Comparison of ENCODE assay signal across 9 mouse cellular contexts in genomic region chr11:74610545-74611176, GRCm38 (mm10). TPM values are rescaled to one million over a fixed set of nuclear protein-coding genes. Genes with fewer than 3 reads are reported as not detected.
DNase-seq lines count a peak whose midpoint lies in the region; ATAC-seq and TF ChIP-seq lines count a peak whose summit lies in the region.
"Had no signal": no experiment of that assay in that cellular context is flagged by ENCODE, and none has a peak within 500 bp of the region (broad histone marks: within the 10 kb centered on the region; RNA-seq: fewer than 3 reads in every experiment).

Gene Rap1gap2, minus strand, starts transcription at chr11:74610915.

- ATAC-seq in frontal cortex, adult (ENCODE audit: low TSS enrichment), result peak; percentile 64
- no peak for ATAC-seq in embryonic facial prominence, embryonic 12.5 days (ENCODE audit: insufficient number of reproducible peaks, insufficient read depth, low FRiP score, low TSS enrichment)
- ATAC-seq in neural tube, embryonic 13.5 days (ENCODE audit: low read depth), result peak; percentile 59; the same call in 1 of the 2 replicates

- H3K27me3 ChIP-seq in ES-Bruce4 (ENCODE audit: control insufficient read depth, insufficient read depth, low read length, poor library complexity, severe bottlenecking), result no peaks in the 10 kb centered on the region
- peaks cover 48% of the 10 kb centered on the region for H3K27me3 ChIP-seq in embryonic facial prominence, embryonic 12.5 days
- peaks cover 68% of the 10 kb centered on the region for H3K27me3 ChIP-seq in limb, embryonic 10.5 days (ENCODE audit: low read depth, poor library complexity, severe bottlenecking)
- peaks cover 75% of the 10 kb centered on the region for H3K27me3 ChIP-seq in neural tube, embryonic 13.5 days

- H3K9ac ChIP-seq in ES-Bruce4 (ENCODE audit: low read depth, poor library complexity, severe bottlenecking), result peak within 1 kb of the TSS; percentile 94
- 0 out of 2 replicates have a peak within 1 kb of the TSS, but pooled peaks have one; percentile 17 for H3K9ac ChIP-seq in embryonic facial prominence, embryonic 12.5 days
- H3K9ac ChIP-seq in neural tube, embryonic 13.5 days, result peak within 1 kb of the TSS; percentile 62

- TF ChIP-seq EP300 in ES-Bruce4 (IDR thresholded peaks at IDR 0.05; ENCODE audit: insufficient read depth, low read depth, low read length), result no peak

- no peaks in the 10 kb centered on the region for H3K36me3 ChIP-seq in ES-Bruce4 (ENCODE audit: control insufficient read depth, insufficient read depth, low read length, poor library complexity, severe bottlenecking)
- H3K36me3 ChIP-seq in embryonic facial prominence, embryonic 12.5 days, result no peaks in the 10 kb centered on the region
- no peaks in the 10 kb centered on the region for H3K36me3 ChIP-seq in limb, embryonic 10.5 days
- H3K36me3 ChIP-seq in neural tube, embryonic 13.5 days, result no peaks in the 10 kb centered on the region

- no peak for TF ChIP-seq CTCF in ES-Bruce4 (IDR thresholded peaks at IDR 0.05; ENCODE audit: low read depth, low read length)

- H3K27ac ChIP-seq in ES-Bruce4 (ENCODE audit: insufficient read depth, low read length), result peak within 1 kb of the TSS; percentile 92
- H3K27ac ChIP-seq in embryonic facial prominence, embryonic 12.5 days, result no peak within 1 kb of the TSS
- H3K27ac ChIP-seq in limb, embryonic 10.5 days, result no peak within 1 kb of the TSS
- H3K27ac ChIP-seq in neural tube, embryonic 13.5 days (replicated peaks), result no peak within 1 kb of the TSS
- H3K27ac ChIP-seq: macrophage had no signal

- peak within 1 kb of the TSS; percentile 63 for H3K4me2 ChIP-seq in embryonic facial prominence, embryonic 12.5 days (replicated peaks)
- H3K4me2 ChIP-seq in neural tube, embryonic 13.5 days, result peak within 1 kb of the TSS; percentile 65

- 2% methylated on average over 49 of the region's 50 CpGs for WGBS in embryonic facial prominence, embryonic 12.5 days
- 2% methylated on average over 50 of the region's 50 CpGs for WGBS in limb, embryonic 10.5 days
- WGBS in neural tube, embryonic 13.5 days, result 1% methylated on average over 50 of the region's 50 CpGs

- peak within 1 kb of the TSS; percentile 76 for H3K4me3 ChIP-seq in ES-Bruce4 (ENCODE audit: low read depth, low read length)
- peak within 1 kb of the TSS; percentile 31 for H3K4me3 ChIP-seq in embryonic facial prominence, embryonic 12.5 days
- H3K4me3 ChIP-seq in limb, embryonic 10.5 days, result peak within 1 kb of the TSS; percentile 49
- H3K4me3 ChIP-seq in neural tube, embryonic 13.5 days, result peak within 1 kb of the TSS; percentile 40

- TF ChIP-seq POLR2A in ES-Bruce4 (IDR thresholded peaks at IDR 0.05; ENCODE audit: insufficient read depth, low read length), result no peak

- peaks cover 2% of the 10 kb centered on the region for H3K4me1 ChIP-seq in ES-Bruce4 (ENCODE audit: control insufficient read depth, insufficient read depth, low read length)
- H3K4me1 ChIP-seq in embryonic facial prominence, embryonic 12.5 days, result peaks cover 4% of the 10 kb centered on the region; the same call in 1 of the 2 replicates
- H3K4me1 ChIP-seq in limb, embryonic 10.5 days, result peaks cover 13% of the 10 kb centered on the region
- H3K4me1 ChIP-seq in neural tube, embryonic 13.5 days (replicated peaks), result peaks cover 13% of the 10 kb centered on the region

- no peaks in the 10 kb centered on the region for H3K9me3 ChIP-seq in ES-Bruce4 (replicated peaks; ENCODE audit: control insufficient read depth, insufficient read depth, low read length, poor library complexity, severe bottlenecking)
- no peaks in the 10 kb centered on the region for H3K9me3 ChIP-seq in embryonic facial prominence, embryonic 12.5 days
- no peaks in the 10 kb centered on the region for H3K9me3 ChIP-seq in limb, embryonic 10.5 days (replicated peaks)
- H3K9me3 ChIP-seq in neural tube, embryonic 13.5 days, result no peaks in the 10 kb centered on the region

- DNase-seq in frontal cortex, postnatal 10 days (ENCODE audit: low spot score in 2 of 2), result no peak
- peak; percentile 26 for DNase-seq in heart, postnatal 4 days
- peak; percentile 58 for DNase-seq in limb, embryonic 10.5 days (ENCODE audit: low spot score)
- DNase-seq in ovary, adult 18-20 months (ENCODE audit: low spot score), result no peak

RNA-seq across cellular contexts. Expression of gene Rap1gap2, which starts in this region (rescaled TPM):
- polyA plus RNA-seq in ES-Bruce4 (2011; ENCODE audit: insufficient read depth, insufficient read length, low read depth, missing spikeins), result 4.0 and 5.7 TPM in 2 replicates
- polyA plus RNA-seq in embryonic facial prominence, embryonic 12.5 days (2016; fragmentation: Nextera tagmentation; extraction: Ambion mirVana), result 3.6 and 3.7 TPM in 2 replicates
- 10 to 100 TPM; 47.8 to 53.8 TPM for total RNA-seq in heart, postnatal 4 days (2021)
- 0.34 and 0.55 TPM in 2 replicates for polyA plus RNA-seq in limb, embryonic 10.5 days (2016; fragmentation: Nextera tagmentation; extraction: Ambion mirVana)
- 10.9 and 11.5 TPM in 2 replicates for polyA plus RNA-seq in neural tube, embryonic 13.5 days (2015; fragmentation: Nextera tagmentation; extraction: Ambion mirVana)

Comparison
In these comparisons a context has a peak if more than half of its experiments do, and no peak if none do; other contexts are left out.
1. Peak in DNase-seq and H3K4me3 ChIP-seq in limb, embryonic 10.5 days; RNA of the gene not detected or under 1 TPM.
2. H3K9ac ChIP-seq: peak in every context shown above with its lines; median percentile 94 in ES-Bruce4; 62 in neural tube, embryonic 13.5 days; 17 in embryonic facial prominence, embryonic 12.5 days.